Mouse (Mus musculus) cerebellum, adult (tissue): ENCODE data around the gene Tle6.

Source experiments
- ATAC-seq: cut with Nextera tagmentation; 2 replicates; pipeline ENCODE4 v1.9.2; 2017; ENCODE audit warnings: mild to moderate bottlenecking, moderate library complexity, mixed read lengths; ENCODE audit not compliant: insufficient number of reproducible peaks, low FRiP score, low TSS enrichment

Tle6 gene

DNA sequence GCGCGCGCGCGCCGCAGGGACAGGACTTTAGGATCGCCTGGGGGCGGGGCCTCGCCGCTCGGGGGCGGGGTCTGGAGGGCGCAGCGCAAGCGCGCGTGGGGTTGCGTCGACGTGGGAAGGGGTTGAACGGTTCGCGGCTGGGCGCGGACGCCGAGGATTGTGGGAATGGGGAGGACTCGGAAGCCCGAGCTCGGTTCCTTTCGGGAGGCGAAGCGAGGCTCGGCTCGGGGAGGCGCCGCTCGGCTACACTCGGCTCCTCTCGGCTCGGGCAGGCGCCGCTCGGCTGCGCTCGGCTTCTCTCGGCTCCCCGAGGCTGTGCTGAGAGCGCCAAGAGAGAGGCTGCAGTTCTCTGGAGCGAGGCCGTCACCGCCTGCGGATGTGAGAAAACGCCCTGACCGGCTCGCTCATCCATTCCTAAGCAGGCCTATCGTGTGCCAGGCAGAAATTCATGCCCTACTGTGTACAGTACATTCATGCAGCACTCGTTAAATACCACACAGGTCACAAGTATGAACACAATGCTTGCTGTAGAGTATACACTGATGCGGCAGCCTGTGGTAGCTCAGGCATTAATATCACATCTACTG, 55.6 kb downstream of the Tle6 start, which contains the start of gene Gna11:
Gene Gna11 (minus strand): TSS at position 30 of the 587 bp plus-strand sequence.
- peak; percentile 89 for ATAC-seq

DNA sequence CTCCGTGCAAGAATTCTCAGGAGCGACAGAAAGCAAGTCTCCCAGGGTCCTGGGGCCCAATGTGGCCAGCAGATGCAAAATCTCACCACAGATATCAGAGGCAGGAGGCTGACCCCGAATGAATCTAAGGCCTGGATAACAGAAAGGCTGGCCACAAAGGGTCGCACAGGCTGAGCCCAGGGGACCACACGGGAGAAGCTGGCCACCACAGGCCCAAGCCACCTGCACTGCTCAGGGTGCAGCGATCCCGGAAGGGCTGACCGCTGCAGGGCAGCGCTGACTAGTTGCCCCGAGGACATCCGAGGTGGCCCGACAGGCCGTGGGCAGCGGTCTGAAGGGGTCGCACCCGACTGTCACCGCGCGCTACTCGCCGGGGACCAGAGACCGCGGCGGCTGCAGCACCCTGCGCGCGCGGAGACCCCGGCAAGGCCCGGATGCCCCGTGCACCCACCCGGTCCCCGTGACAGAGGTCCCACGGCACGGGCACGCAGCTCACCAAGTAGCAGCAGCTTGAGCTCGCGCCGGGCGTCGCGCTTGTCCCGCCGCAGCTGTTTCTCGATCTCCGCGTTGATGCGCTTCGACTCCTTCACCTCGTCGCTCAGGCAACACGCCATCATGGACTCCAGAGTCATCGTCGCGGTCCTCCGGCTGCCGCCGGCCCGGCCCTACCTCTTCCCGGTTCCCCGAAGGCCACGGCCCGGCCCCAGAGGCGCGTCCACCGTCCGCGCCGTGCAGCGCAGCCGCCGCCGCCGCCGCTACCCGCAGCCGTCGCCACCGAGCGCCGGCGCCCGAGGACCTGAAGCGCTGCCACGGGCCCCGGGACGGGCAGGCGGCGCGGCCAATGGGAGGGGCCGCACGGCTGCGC, 56.3 kb downstream of the Tle6 start:
- no peak; the same call in 1 of the 2 replicates for ATAC-seq

DNA sequence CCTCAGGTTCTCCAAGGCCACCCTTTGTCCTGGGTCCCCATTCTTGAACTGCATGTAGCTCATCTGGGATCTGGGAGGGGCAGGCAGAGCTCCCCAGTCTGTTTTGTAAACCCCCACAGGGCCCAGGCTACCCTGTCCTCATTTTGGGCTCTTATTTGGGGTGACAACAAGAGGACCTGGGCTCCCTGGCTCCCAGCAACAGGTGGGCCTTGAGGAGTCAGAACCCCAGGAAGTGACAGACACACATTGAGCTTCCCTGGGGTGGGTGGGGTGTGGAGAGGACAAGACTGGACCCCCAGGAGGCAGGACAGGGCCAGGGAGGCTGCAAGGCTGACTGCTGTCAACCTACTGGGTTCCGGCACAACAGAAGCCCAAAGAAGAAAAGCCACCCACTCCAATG, 57.2 kb downstream of the Tle6 start:
- ATAC-seq = no peak

DNA sequence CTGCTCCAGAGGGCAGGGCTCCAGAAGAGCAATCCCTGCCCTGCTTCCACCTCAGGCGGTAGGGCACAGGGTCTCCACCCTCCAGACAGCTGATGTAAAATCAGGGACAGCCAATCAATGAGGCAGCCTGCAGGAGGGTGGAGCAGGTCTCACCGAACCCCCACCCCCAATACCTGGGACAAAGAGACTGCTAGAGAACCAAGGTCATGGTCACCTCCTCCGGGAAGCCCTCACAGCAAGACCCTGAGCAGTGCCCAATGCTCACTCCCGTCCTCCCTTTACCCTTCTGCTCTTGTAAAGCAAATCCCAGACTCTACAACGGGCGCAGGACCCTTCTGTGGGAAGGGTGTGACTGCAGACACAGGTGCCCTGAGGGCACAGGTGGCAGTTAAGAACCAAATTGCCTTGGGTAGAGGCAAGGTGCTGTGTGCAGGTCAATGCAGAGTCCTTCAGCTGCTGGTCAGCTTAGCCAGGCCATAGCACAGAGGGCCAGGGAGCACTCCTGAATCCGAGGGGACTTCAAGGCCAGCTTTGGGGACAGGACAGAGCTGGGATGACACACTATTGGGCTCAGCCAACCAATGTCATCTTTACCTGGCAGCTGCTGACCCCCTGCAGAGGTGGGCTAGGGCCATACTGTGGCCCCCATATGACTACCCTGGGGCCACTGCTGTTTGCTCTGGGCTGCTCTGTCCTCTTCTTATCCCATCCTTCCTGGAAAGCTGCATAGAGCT, 58.0 kb downstream of the Tle6 start:
- ATAC-seq = no peak

DNA sequence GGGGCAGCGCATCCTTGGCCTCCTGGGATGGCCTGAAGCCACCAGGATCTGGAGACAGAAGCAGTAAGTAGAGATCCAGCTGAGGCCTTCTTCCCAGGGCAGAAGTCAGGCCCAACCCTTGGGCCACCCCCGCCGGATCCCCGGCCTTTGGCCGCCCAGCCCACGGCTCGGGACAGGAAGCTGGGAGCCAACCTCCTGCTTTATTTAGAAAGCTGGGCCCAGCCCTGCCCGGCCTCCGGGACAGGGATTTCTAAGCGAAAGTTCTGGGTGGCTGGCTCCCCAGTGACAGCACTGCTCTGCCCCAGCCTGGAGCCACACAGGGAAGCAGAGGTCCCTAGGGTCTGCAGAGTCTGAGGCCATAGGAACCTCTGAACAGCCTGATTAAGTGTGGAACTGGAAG, 59.1 kb downstream of the Tle6 start:
- ATAC-seq = no peak

DNA sequence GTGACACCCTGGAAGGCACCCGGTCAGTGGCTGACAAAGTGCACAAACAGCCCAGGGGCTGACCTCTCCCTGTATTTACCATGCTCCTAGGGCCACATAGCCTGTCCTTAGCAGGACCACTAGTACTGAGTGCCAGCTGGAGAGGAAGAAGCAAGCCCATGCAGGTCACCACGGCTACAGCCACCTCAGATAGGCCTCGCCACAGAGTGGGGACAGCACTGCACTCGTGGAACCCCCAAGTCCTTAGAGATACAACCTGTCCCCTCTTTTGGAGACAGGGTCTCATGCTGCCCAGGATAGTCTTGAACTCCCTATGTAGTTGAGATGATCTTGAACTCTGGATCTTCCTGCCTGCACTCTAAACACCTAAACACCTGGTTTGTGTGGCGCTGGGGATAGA, 59.5 kb downstream of the Tle6 start:
- ATAC-seq = no peak
